Mouse (Mus musculus): Measurements from ENCODE around the gene Cenps. TPM values are rescaled to one million over a fixed set of nuclear protein-coding genes. Genes with fewer than 3 reads are reported as not detected.

Gene Cenps
- polyA plus RNA-seq, 1 experiment from 2014 or later: 41.6 TPM

Other genes starting within 250 kb of the Cenps start
- gene Pex14, start 37.8 kb downstream of the Cenps start, polyA plus RNA-seq (2016; fragmentation: Nextera tagmentation; extraction: Ambion mirVana): 49.8 and 53.9 TPM in 2 replicates
- gene Dffa, start 33.5 kb downstream of the Cenps start, polyA plus RNA-seq (2016; fragmentation: Nextera tagmentation; extraction: Ambion mirVana): 25.3 and 26.4 TPM in 2 replicates
- 0.37 TPM in 1 of 2 replicates, not detected in the other for gene Cort, start 10.9 kb downstream of the Cenps start, polyA plus RNA-seq (2016; fragmentation: Nextera tagmentation; extraction: Ambion mirVana)
- 120 and 129 TPM in 2 replicates for gene Pgd, start 29.1 kb upstream of the Cenps start, polyA plus RNA-seq (2016; fragmentation: Nextera tagmentation; extraction: Ambion mirVana)
- gene Kif1b, start 170.1 kb upstream of the Cenps start, polyA plus RNA-seq (2016; fragmentation: Nextera tagmentation; extraction: Ambion mirVana): 141 and 144 TPM in 2 replicates